Mouse (Mus musculus) hindbrain, embryonic 11.5 days (tissue): ENCODE measurements around the gene Timm8a2. TPM values are rescaled to one million over a fixed set of nuclear protein-coding genes. Genes with fewer than 3 reads are reported as not detected.

ENCODE experiments used
- ATAC-seq: fragments of 200-750 bp; cut with Nextera tagmentation; 2 replicates; pipeline ENCODE4 v1.8.0; 2017; ENCODE audit warnings: mild to moderate bottlenecking, moderate TSS enrichment, moderate library complexity; ENCODE audit not compliant: low FRiP score
- DNase-seq: peaks from one replicate; pipeline ENCODE4 v3.0.0-alpha.2; 2015; ENCODE audit warnings: low spot score
- H3K27ac ChIP-seq: fragments of 300-500 bp; sonication (generic); 2 replicates; pipeline ENCODE4 v1.5.1; 2014; ENCODE audit warnings: mild to moderate bottlenecking, low read depth, low read length
- H3K27me3 ChIP-seq: fragments of 300-500 bp; sonication (generic); 2 replicates; pipeline ENCODE4 v1.6.1; 2014; ENCODE audit warnings: mild to moderate bottlenecking, low read length, moderate library complexity, mixed read lengths; ENCODE audit not compliant: control insufficient read depth, insufficient read depth
- H3K36me3 ChIP-seq: fragments of 300-500 bp; sonication (generic); 2 replicates; pipeline ENCODE4 v1.6.1; 2014; ENCODE audit warnings: mild to moderate bottlenecking, low read length, moderate library complexity, mixed read lengths; ENCODE audit not compliant: control insufficient read depth, insufficient read depth
- H3K4me1 ChIP-seq: fragments of 300-500 bp; sonication (generic); replicated peaks from 2 replicates; pipeline ENCODE4 v1.6.1; 2014; ENCODE audit warnings: low read length, mixed read lengths; ENCODE audit not compliant: control insufficient read depth, insufficient read depth
- H3K4me2 ChIP-seq: fragments of 300-500 bp; sonication (generic); replicated peaks from 2 replicates; pipeline ENCODE4 v1.6.1; 2014; ENCODE audit warnings: mild to moderate bottlenecking, low read depth, low read length
- H3K4me3 ChIP-seq: fragments of 300-500 bp; sonication (generic); 2 replicates; pipeline ENCODE4 v1.5.1; 2014; ENCODE audit warnings: low read depth, low read length
- H3K9ac ChIP-seq: fragments of 300-500 bp; sonication (generic); 2 replicates; pipeline ENCODE4 v1.6.1; 2014; ENCODE audit warnings: low read depth, low read length
- H3K9me3 ChIP-seq: fragments of 300-500 bp; sonication (generic); 2 replicates; pipeline ENCODE4 v1.6.1; 2016; ENCODE audit warnings: low read length; ENCODE audit not compliant: control insufficient read depth
- WGBS: fragments of 180-500 bp; shearing (Covaris S2); extraction: QIAGEN DNeasy Blood & Tissue Kit; methylation state at CpG from one replicate; pipeline ENCODE4 v1.1.7; 2014; 5-methylcytosine and 5-hydroxymethylcytosine counted together
- polyA plus RNA-seq: library from polyadenylated mRNA; unstranded; fragments of >200 nt; fragmentation: Nextera tagmentation; extraction: Ambion mirVana; gene quantifications from 2 replicates; pipeline ENCODE4 v1.2.1, GENCODE M21; 2014

Timm8a2 gene
- polyA plus RNA-seq, 1 experiment from 2014 or later, result not detected

GRCm38 (mm10) chr14:122087956-122088355 lies 53.5 kb downstream of the Timm8a2 start:
- 85% methylated on average over 5 of the region's 5 CpGs for WGBS
- H3K4me1 ChIP-seq, result no peaks in the 10 kb centered on the region
- no peak for DNase-seq

More at GRCm38 (mm10) chr14:122087956-122088355, 53.5 kb downstream of the Timm8a2 start:
- Histone ChIP-seq H3K27me3 (no peaks in the 10 kb centered on the region), H3K27ac (no peak overlapping the region), H3K4me3 (no peak overlapping the region), H3K9ac (no peak overlapping the region), H3K4me2 (no peak overlapping the region), H3K9me3 (no peaks in the 10 kb centered on the region), H3K36me3 (no peaks in the 10 kb centered on the region)
- ATAC-seq, result no peak

Other genes starting within 250 kb of the Timm8a2 start
- 5.4 and 6.0 TPM in 2 replicates for gene Dock9, start 236.8 kb upstream of the Timm8a2 start, polyA plus RNA-seq
- gene Ubac2, start 156.1 kb upstream of the Timm8a2 start, polyA plus RNA-seq, result 64.7 and 66.3 TPM in 2 replicates
- 0.13 and 0.59 TPM in 2 replicates for gene Gpr18, start 118.9 kb upstream of the Timm8a2 start, polyA plus RNA-seq
- 1.9 and 3.2 TPM in 2 replicates for gene Gpr183, start 69.5 kb upstream of the Timm8a2 start, polyA plus RNA-seq
- gene Tm9sf2, start 72.4 kb downstream of the Timm8a2 start, polyA plus RNA-seq, result 130 and 138 TPM in 2 replicates
- gene Clybl, start 147.0 kb downstream of the Timm8a2 start, polyA plus RNA-seq, result 24.1 and 30.6 TPM in 2 replicates